Mouse (Mus musculus): ENCODE data around the gene Usp35. TPM values are rescaled to one million over a fixed set of nuclear protein-coding genes. Genes with fewer than 3 reads are reported as not detected.
A peak's percentile ranks its signal among the peaks of the same experiment; 100 is the strongest.

Gene Usp35
- total RNA-seq (2021), result 1 to 10 TPM in 1 of 2 experiments, under 1 TPM in 1; 0.64 to 1.0 TPM

DNA sequence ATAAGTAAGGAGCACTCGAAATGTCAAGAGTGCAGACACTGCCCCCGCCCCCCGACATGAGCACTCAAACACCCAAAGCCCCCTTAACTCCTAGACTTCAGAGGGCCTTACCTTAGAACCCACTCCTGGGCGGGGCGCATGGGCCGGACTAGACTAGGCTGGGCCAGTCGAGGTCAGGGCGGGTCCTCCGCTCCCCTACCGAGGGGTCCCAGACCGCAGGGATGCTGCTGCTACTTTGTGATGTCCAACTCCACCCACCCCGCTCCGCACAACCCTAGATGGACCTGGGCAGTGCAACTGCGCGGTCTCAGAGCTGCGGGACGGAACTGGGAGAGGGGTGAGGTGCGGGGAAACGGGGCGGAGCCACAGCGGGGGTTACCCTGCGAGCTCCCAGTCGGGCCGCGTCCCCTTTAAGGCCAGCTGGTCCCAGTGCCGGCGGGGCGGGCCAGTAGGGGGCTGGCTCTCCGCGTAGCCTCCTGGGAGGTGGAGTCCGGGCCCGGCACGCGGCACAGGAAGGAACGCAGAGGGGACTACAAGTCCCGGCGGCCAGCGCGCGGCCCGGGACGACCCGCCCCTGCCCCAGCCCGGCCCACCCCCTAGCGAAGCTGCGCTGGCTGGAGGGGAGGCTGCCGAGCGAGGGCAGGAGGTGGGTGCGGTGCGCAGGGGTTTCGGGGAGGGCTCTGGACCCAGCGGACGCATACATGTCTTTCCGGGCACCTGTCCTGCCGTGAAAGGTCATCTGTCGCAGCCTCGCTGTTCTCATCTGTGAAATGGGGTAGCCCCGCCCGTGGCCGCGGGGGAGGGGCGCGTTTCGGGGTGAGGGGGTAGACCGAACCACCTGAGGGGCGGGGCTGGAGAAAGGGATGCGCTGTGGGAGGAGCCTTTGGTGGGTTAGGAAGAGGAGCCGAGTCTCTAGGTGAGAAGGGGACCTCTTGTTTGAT, at the start of gene Usp35, which contains the start of gene Kctd21:
TSS of gene Usp35 (minus strand) at position 295 of the 941 bp plus-strand sequence.
TSS of gene Kctd21 (plus strand) at position 602 of the 941 bp plus-strand sequence.
- peak; percentile 91 to 94 for DNase-seq
- intact Hi-C loops (cut with DNase I), result loop anchor here (5.0 kb wide), 2 partner anchors 40 to 150 kb away; partner anchors contain the start of genes Alg8 and Ints4

DNA sequence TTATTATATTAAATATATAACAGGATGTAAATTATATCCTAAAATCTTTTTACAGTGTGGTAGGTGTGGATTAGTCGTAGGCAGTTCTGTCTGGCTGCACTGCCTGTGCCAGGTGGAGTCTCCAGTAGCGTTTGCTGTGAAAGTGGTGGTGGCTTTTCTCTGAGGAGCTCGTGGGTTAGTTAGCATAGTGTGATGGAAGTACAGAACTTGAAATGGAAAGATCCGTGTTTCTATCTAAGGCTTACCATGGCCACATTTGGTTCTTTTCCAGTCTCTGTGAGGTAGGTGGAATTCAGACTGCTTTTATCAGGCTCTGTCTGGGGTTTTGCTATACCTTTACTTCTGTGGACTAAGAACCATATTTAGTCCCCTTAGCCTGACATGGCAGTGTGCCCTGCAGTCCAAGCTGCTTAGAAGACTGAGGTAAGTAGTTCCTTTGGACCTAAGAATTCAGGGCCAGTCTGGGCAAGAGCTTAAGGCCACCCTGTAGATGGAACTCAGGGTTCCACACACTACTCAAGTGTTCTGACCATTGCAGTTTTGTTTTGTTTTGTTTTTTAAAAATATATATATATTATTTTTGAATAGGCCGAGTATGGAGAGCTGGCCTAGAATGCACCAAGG, 48.8 kb upstream of the Usp35 start:
- no peak for DNase-seq
- intact Hi-C loops (cut with DNase I), result no loop called here

GRCm38 (mm10) chr7:97379304-97379703, 47.5 kb upstream of the Usp35 start:
- DNase-seq, result no peak
- intact Hi-C loops (cut with DNase I), result no loop called here

- intact Hi-C loops (cut with DNase I), result no loop called here
- no peak for DNase-seq
Observed at GRCm38 (mm10) chr7:97375906-97376305, 44.1 kb upstream of the Usp35 start.

- intact Hi-C loops (cut with DNase I), result no loop called here
- no peak for DNase-seq
Observed at GRCm38 (mm10) chr7:97375101-97375500, 43.3 kb upstream of the Usp35 start.

GRCm38 (mm10) chr7:97365887-97366286, 34.1 kb upstream of the Usp35 start:
- DNase-seq, result no peak
- intact Hi-C loops (cut with DNase I), result no loop called here

DNA sequence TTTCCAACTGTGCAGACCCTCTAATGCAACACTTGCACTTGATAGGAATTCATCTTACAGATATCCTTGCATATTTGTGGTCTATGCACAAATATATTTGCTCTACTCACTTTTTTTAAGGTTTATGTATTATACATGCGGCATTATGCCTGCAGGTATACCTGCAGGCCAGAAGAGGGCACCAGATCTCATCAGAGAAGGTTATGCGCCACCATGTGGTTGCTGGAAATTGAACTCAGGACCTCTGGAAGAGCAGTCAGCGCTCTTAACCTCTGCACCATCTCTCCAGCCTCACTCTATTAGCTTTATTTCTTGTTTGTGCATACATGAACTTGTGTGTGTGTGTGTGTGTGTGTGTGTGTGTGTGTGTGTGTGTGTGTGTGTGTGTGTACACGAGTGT, 29.6 kb upstream of the Usp35 start:
- intact Hi-C loops (cut with DNase I), result no loop called here
- DNase-seq, result no peak

- intact Hi-C loops (cut with DNase I), result no loop called here
Observed at GRCm38 (mm10) chr7:97360955-97361354, 29.1 kb upstream of the Usp35 start.

DNA sequence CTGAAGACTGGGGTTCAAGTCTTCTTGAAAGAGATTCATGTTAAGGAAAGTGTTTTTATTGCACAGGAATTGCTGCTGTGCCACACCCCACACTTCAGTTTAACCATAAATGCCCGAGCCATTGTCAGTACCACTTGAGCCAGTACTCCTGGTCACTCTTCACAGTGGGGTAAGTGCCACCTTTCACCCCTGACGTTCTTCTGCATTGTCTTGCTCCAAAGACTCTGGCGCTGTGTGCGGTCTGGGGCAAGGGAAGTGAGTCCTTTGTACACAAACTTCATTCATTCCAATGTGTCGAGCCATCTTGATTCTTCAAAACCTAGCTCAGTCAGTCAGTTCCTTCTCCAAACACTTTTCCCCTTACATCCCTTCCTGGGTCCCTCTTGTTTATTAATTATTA, 28.3 kb upstream of the Usp35 start:
- DNase-seq, result no peak
- intact Hi-C loops (cut with DNase I), result no loop called here

More at GRCm38 (mm10) chr7:97360955-97361354, 29.1 kb upstream of the Usp35 start:
- DNase-seq, result no peak

GRCm38 (mm10) chr7:97358347-97358746, 26.5 kb upstream of the Usp35 start:
- no peak for DNase-seq
- intact Hi-C loops (cut with DNase I), result loop anchor here (5.0 kb wide), 1 partner anchor 391 kb away; no protein-coding TSS in a partner anchor

DNA sequence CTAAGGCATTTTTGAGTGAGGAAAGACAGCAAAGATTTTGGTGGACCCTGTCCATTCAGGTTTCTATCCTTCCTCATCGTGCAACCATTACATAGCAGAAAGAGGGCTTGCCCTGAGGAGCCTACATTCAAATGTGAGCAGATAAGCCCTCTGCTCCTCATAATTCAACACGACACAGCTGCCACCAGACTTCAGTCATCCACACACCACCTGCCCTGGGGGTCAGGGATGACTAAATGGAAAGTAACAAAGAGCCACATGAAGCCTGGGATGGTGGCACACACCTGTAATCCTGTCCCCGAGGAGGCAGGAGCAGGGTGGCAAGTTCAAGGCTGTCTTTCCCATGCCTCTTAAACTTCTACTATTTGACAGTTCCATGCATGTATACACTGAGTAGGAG, 26.0 kb upstream of the Usp35 start:
- intact Hi-C loops (cut with DNase I), result loop anchor here (5.0 kb wide), 1 partner anchor 391 kb away; no protein-coding TSS in a partner anchor
- DNase-seq, result no peak

DNA sequence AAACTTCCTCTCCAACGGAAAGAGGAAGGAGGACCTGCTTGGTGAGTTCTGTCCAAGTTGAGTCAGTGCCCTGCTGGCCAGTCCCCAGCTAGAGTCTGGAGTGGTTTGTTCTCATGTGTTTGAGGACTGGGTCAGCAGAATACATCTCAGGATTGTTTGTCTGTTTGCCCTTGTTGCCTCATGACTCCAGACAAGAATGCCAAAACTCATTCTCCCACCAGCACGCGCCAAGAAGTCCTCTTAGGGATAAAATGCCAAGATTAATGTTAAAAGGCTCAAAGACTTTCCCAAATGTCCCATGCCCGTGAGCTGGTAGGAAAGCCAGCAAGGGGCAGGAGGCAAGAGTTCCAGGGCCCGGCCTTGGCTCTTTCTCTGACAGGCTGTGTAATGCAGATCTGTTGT, 25.1 kb upstream of the Usp35 start:
- intact Hi-C loops (cut with DNase I), result loop anchor here (5.0 kb wide), 1 partner anchor 390 kb away; no protein-coding TSS in a partner anchor

GRCm38 (mm10) chr7:97356253-97356652, 24.4 kb upstream of the Usp35 start:
- DNase-seq, result no peak
- intact Hi-C loops (cut with DNase I), result loop anchor here (5.0 kb wide), 1 partner anchor 389 kb away; no protein-coding TSS in a partner anchor

More for the DNA sequence above, 25.1 kb upstream of the Usp35 start:
- DNase-seq, result peak; percentile 62 to 68

DNA sequence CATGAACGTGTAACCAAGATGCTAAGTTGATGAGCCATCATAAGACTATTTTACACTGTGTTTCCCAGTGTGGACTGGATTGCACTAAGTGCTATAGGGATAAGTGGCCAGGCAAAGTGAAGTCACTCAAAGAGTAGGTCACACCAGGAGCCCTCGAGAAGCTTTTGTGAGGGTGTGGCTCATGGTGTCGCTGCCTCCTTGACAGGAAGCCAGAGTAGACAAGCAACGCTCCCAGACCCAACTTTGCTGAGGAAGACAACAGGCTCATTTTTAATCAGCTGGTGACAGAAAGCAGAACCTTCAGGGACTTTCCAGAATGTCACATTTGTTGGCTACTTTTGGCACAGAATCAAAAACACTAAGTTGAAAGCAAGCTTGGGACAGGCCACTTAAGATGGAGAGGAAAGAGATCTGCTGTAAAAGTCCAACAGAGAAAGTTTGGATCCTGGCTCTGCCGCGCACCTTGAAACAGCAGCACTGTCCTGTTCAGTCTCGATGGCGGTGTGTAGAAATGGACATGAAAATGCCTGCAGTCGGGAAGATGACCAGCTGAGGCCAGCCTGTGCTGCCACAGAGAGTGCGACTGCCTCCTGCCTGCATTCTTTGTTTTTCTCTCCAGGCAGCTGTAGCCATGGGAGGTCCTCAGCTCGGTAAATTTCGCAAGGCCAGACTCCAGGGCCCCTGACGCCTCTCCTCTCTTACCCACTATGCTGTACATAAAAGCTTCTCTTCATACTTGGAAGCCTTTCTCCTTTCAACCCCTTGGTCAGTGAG, 23.4 kb upstream of the Usp35 start:
- intact Hi-C loops (cut with DNase I), result loop anchor here (5.0 kb wide), 1 partner anchor 388 kb away; no protein-coding TSS in a partner anchor
- peak in 1 of 2 experiments; percentile 32 for DNase-seq

DNA sequence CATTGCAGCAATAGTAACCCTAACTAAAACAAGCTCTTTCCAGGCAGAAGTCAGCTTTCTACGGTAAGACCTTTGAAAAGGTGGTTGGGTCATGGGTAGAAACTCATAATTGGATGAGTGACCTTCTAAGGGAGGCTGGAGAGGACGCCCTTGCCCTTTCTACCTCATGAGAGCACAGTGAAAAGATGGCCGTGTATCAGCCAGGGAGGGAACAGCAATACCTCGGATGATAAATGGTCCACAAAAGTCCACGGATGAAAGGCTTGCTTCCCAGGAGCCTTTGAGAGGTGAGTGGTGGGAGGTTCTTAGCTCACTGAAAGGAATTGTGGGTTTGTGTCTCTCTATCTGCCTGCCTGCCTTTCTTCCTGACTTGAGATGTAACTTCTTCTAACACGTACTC, 21.5 kb upstream of the Usp35 start:
- intact Hi-C loops (cut with DNase I), result no loop called here
- DNase-seq, result no peak

DNA sequence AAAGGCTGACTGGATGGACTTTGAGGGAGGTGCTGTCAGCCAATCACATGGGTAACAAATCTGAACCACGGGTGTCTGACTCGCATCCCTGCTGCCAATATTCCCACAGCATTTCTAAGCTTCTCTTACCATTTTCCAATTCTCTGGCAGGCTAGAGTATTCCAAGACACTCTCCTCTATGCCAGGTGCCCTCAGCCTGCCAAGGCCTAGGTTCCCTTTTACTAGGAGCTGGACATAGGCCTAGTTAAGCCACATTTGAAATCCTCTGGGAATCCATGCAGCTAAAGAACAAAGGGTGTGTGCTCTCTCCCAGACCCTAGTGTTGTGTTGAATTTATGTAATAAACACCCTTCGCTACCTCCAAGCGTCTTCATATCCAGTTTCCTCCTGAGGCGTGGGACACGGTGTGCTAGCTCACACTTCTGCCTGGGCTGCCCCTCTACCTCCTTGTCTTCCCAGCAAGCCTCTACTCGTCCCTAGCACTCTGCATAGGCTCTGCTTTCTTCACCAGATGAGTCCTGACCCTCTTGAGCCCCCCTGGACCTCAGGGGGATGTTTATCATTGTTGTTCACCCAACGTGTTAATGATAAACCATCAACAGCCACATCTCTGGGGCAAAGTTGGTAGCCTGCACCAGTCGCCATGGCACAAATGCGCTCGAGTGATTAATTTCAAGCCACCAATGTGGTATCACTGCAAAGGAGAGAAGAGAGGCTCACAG, 20.1 kb upstream of the Usp35 start:
- intact Hi-C loops (cut with DNase I), result no loop called here
- DNase-seq, result no peak

- no peak for DNase-seq
- intact Hi-C loops (cut with DNase I), result no loop called here
Observed at GRCm38 (mm10) chr7:97350891-97351290, 19.1 kb upstream of the Usp35 start.

DNA sequence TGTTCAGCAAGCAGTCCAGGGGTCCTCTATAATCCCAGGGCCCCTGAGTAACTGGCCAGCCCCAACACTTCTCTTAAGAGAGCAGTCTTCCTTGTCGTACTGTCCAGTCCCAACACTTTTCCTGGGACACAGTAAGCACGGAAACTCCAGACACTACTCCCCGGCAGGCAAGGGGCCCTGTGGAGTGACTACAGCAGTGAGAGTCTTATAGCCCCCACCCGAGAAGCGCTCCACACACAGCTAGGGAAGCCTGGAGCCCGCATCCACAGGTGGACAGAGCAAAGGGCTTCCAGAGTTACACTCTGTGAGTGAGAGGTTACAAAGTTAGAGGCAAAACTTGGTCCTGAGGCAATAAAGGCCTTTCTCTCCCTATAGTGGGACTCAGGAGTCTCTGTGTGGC, 17.6 kb upstream of the Usp35 start:
- intact Hi-C loops (cut with DNase I), result no loop called here
- no peak for DNase-seq

GRCm38 (mm10) chr7:97348836-97349235, 17.0 kb upstream of the Usp35 start:
- intact Hi-C loops (cut with DNase I), result no loop called here
- DNase-seq, result no peak

DNA sequence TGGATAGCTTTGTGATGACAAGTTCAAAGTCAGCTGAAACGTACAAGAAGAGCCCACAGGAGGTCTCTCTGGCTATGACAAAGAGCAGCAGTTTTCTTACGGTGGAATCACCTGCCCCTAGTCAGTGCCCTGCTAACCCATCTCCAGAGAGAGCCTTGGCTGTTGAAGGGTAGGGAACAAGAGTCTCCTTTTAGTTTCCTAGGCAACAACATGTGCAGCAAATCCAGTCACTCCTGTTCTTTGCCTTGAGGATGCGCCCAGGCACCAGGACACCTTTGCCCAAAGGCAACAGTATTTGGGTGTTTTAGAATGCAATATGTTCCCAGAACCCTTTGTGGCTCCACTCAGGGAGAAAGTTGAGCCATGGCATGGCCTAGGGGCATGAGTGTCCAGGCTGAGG, 16.5 kb upstream of the Usp35 start:
- intact Hi-C loops (cut with DNase I), result no loop called here
- DNase-seq, result no peak
